In genomic region chr11:105836344-105836891, GRCm38 (mm10) we compare ENCODE assay signal across 22 mouse cellular contexts.
A peak's percentile ranks its signal among the peaks of the same experiment; 100 is the strongest.
DNase-seq lines count a peak whose midpoint lies in the region; ATAC-seq and TF ChIP-seq lines count a peak whose summit lies in the region.
"Had no signal": no experiment of that assay in that cellular context is flagged by ENCODE, and none has a peak within 500 bp of the region (broad histone marks: within the 10 kb centered on the region; RNA-seq: fewer than 3 reads in every experiment).

No protein-coding gene starts in this region.

- peak; percentile 47 for DNase-seq in forebrain, embryonic 14.5 days (ENCODE audit: low spot score)
- DNase-seq in forebrain, embryonic 11.5 days (ENCODE audit: low spot score), result no peak
- no peak for DNase-seq in heart, postnatal 0 days (ENCODE audit: low spot score)
- no peak for DNase-seq in heart, postnatal 25 days (ENCODE audit: low spot score)
- peak; percentile 51 for DNase-seq in c-Kit-positive CD71-positive TER-119-positive erythroid progenitor cells, embryonic 14.5 days (ENCODE audit: low spot score)
- DNase-seq in liver, embryonic 14.5 days (ENCODE audit: low read depth in 3 of 3, low spot score in 3 of 3), result peak; percentile 37 to 53 (median 43)
- DNase-seq in spleen, adult 18-20 months, result no peak
- DNase-seq: cerebellum, adult 18-20 months; gastrocnemius, postnatal 36 days; layer of hippocampus, postnatal 36 days; lung, embryonic 14.5 days; lung, postnatal 4 days; right cerebral cortex, postnatal 4 days had no signal

- H3K4me3 ChIP-seq in forebrain, embryonic 14.5 days (ENCODE audit: low read depth, low read length), result no peak overlapping the region
- no peak overlapping the region for H3K4me3 ChIP-seq in forebrain, embryonic 11.5 days (ENCODE audit: low read depth, low read length)
- no peak overlapping the region for H3K4me3 ChIP-seq in heart, postnatal 0 days (ENCODE audit: low read depth, low read length)
- no peak overlapping the region for H3K4me3 ChIP-seq in liver, embryonic 14.5 days (ENCODE audit: insufficient read depth in 1 of 2, low read depth in 2 of 2, low read length in 2 of 2)
- H3K4me3 ChIP-seq in neural tube, embryonic 15.5 days (replicated peaks), result no peak overlapping the region
- H3K4me3 ChIP-seq: embryonic facial prominence, embryonic 13.5 days; hindbrain, embryonic 12.5 days; midbrain, embryonic 12.5 days; myocyte had no signal

- H3K9me3 ChIP-seq in forebrain, embryonic 14.5 days (replicated peaks; ENCODE audit: control insufficient read depth, low read length), result no peaks in the 10 kb centered on the region
- no peaks in the 10 kb centered on the region for H3K9me3 ChIP-seq in forebrain, embryonic 11.5 days (ENCODE audit: control insufficient read depth, low read length)
- H3K9me3 ChIP-seq in heart, postnatal 0 days (replicated peaks; ENCODE audit: control insufficient read depth, low read length), result no peaks in the 10 kb centered on the region
- no peaks in the 10 kb centered on the region for H3K9me3 ChIP-seq in liver, embryonic 14.5 days (ENCODE audit: control insufficient read depth, low read length)
- H3K9me3 ChIP-seq in neural tube, embryonic 15.5 days (replicated peaks), result no peaks in the 10 kb centered on the region
- H3K9me3 ChIP-seq: embryonic facial prominence, embryonic 13.5 days; G1E; hindbrain, embryonic 12.5 days; midbrain, embryonic 12.5 days had no signal

- no peaks in the 10 kb centered on the region for H3K27me3 ChIP-seq in forebrain, embryonic 14.5 days (replicated peaks; ENCODE audit: control insufficient read depth, insufficient read depth, low read length)
- no peaks in the 10 kb centered on the region for H3K27me3 ChIP-seq in forebrain, embryonic 11.5 days (ENCODE audit: control insufficient read depth, insufficient read depth, low read length)
- no peaks in the 10 kb centered on the region for H3K27me3 ChIP-seq in heart, postnatal 0 days (ENCODE audit: control insufficient read depth, insufficient read depth, low read length)
- H3K27me3 ChIP-seq in liver, embryonic 14.5 days (ENCODE audit: control insufficient read depth, insufficient read depth, low read length), result no peaks in the 10 kb centered on the region
- H3K27me3 ChIP-seq in neural tube, embryonic 15.5 days (replicated peaks), result no peaks in the 10 kb centered on the region
- H3K27me3 ChIP-seq: embryonic facial prominence, embryonic 13.5 days; hindbrain, embryonic 12.5 days; midbrain, embryonic 12.5 days had no signal

- no peak for ATAC-seq in forebrain, embryonic 14.5 days
- ATAC-seq in forebrain, embryonic 11.5 days (replicated peaks; ENCODE audit: low FRiP score), result no peak
- ATAC-seq in heart, postnatal 0 days (ENCODE audit: insufficient read depth, low read depth), result no peak
- ATAC-seq in liver, embryonic 14.5 days (ENCODE audit: insufficient read depth), result peak; percentile 83
- ATAC-seq in neural tube, embryonic 15.5 days (ENCODE audit: low FRiP score), result no peak
- ATAC-seq: CD4-positive, CD25-positive, alpha-beta regulatory T cell, adult 4 months; inflammation-experienced regulatory T-cells, adult 6 months had no signal

- no peak overlapping the region for H3K4me2 ChIP-seq in forebrain, embryonic 14.5 days (ENCODE audit: low read length)
- no peak overlapping the region for H3K4me2 ChIP-seq in forebrain, embryonic 11.5 days (ENCODE audit: low read depth, low read length, severe bottlenecking)
- H3K4me2 ChIP-seq in heart, postnatal 0 days (ENCODE audit: low read depth, low read length), result no peak overlapping the region
- H3K4me2 ChIP-seq in liver, embryonic 14.5 days (ENCODE audit: low read depth), result peak overlapping the region; percentile 30
- no peak overlapping the region for H3K4me2 ChIP-seq in neural tube, embryonic 15.5 days
- H3K4me2 ChIP-seq: embryonic facial prominence, embryonic 13.5 days; heart, embryonic 11.5 days; hindbrain, embryonic 12.5 days; lung, embryonic 14.5 days; midbrain, embryonic 12.5 days had no signal

- no peak for TF ChIP-seq CTCF in heart, postnatal 0 days (IDR thresholded peaks at IDR 0.05; ENCODE audit: low read depth)
- no peak for TF ChIP-seq CTCF in liver, embryonic 14.5 days (IDR thresholded peaks at IDR 0.05; ENCODE audit: low read depth)

- intact Hi-C loops in heart, postnatal 25 days (cut with DNase I), result no loop called here

- no peak overlapping the region for H3K9ac ChIP-seq in forebrain, embryonic 14.5 days (ENCODE audit: low read length)
- no peak overlapping the region for H3K9ac ChIP-seq in forebrain, embryonic 11.5 days (ENCODE audit: low read length)
- no peak overlapping the region for H3K9ac ChIP-seq in heart, postnatal 0 days (replicated peaks; ENCODE audit: low read depth, low read length)
- no peak overlapping the region for H3K9ac ChIP-seq in liver, embryonic 14.5 days (replicated peaks)
- H3K9ac ChIP-seq in neural tube, embryonic 15.5 days (replicated peaks), result no peak overlapping the region
- H3K9ac ChIP-seq: embryonic facial prominence, embryonic 13.5 days; hindbrain, embryonic 12.5 days; lung, embryonic 14.5 days; midbrain, embryonic 12.5 days had no signal

- peaks cover 7% of the 10 kb centered on the region; the same call in 1 of the 2 replicates for H3K36me3 ChIP-seq in forebrain, embryonic 14.5 days (ENCODE audit: control insufficient read depth, insufficient read depth, low read length)
- H3K36me3 ChIP-seq in forebrain, embryonic 11.5 days (ENCODE audit: control insufficient read depth, insufficient read depth, low read length), result no peaks in the 10 kb centered on the region; the same call in 1 of the 2 replicates
- H3K36me3 ChIP-seq in heart, postnatal 0 days (replicated peaks; ENCODE audit: control insufficient read depth, insufficient read depth, low read length), result peaks cover 8% of the 10 kb centered on the region
- H3K36me3 ChIP-seq in liver, embryonic 14.5 days (replicated peaks; ENCODE audit: control insufficient read depth, insufficient read depth, low read depth), result no peaks in the 10 kb centered on the region
- H3K36me3 ChIP-seq in neural tube, embryonic 15.5 days, result peaks cover 22% of the 10 kb centered on the region
- H3K36me3 ChIP-seq: G1E; hindbrain, embryonic 12.5 days; midbrain, embryonic 12.5 days had no signal

- H3K4me1 ChIP-seq in forebrain, embryonic 14.5 days (ENCODE audit: control insufficient read depth, insufficient read depth, low read length), result no peaks in the 10 kb centered on the region
- no peaks in the 10 kb centered on the region for H3K4me1 ChIP-seq in forebrain, embryonic 11.5 days (replicated peaks; ENCODE audit: control insufficient read depth, insufficient read depth, low read length)
- H3K4me1 ChIP-seq in heart, postnatal 0 days (ENCODE audit: control insufficient read depth, insufficient read depth), result no peaks in the 10 kb centered on the region
- H3K4me1 ChIP-seq in liver, embryonic 14.5 days (replicated peaks; ENCODE audit: control insufficient read depth in 2 of 2, insufficient read depth in 2 of 2, low read length in 1 of 2), result peaks cover 17 to 18% of the 10 kb centered on the region in 2 experiments; a peak in 3 of 4 replicates
- H3K4me1 ChIP-seq in neural tube, embryonic 15.5 days, result no peaks in the 10 kb centered on the region
- H3K4me1 ChIP-seq: embryonic facial prominence, embryonic 13.5 days; hindbrain, embryonic 12.5 days; midbrain, embryonic 12.5 days had no signal

- no peak overlapping the region for H3K27ac ChIP-seq in forebrain, embryonic 14.5 days (ENCODE audit: low read depth, low read length)
- no peak overlapping the region for H3K27ac ChIP-seq in forebrain, embryonic 11.5 days (ENCODE audit: low read depth, low read length)
- peak overlapping the region; percentile 30; the same call in 1 of the 2 replicates for H3K27ac ChIP-seq in heart, postnatal 0 days (ENCODE audit: low read depth)
- peak overlapping the region; percentile 18 for H3K27ac ChIP-seq in liver, embryonic 14.5 days
- no peak overlapping the region for H3K27ac ChIP-seq in neural tube, embryonic 15.5 days (replicated peaks)
- H3K27ac ChIP-seq: embryonic facial prominence, embryonic 13.5 days; hindbrain, embryonic 12.5 days; midbrain, embryonic 12.5 days had no signal

- 85% methylated on average over 6 of the region's 6 CpGs for whole genome bisulfite sequencing in forebrain, embryonic 14.5 days
- 92% methylated on average over 6 of the region's 6 CpGs for WGBS in forebrain, embryonic 11.5 days
- WGBS in heart, postnatal 0 days, result 35% methylated on average over 6 of the region's 6 CpGs
- 16% methylated on average over 6 of the region's 6 CpGs for WGBS in liver, embryonic 14.5 days (ENCODE audit: insufficient replicate concordance)
- WGBS in neural tube, embryonic 15.5 days, result 89% methylated on average over 6 of the region's 6 CpGs

- no peak for TF ChIP-seq EP300 in heart, postnatal 0 days (IDR thresholded peaks at IDR 0.05; ENCODE audit: low read depth)
- TF ChIP-seq EP300 in liver, embryonic 14.5 days (IDR thresholded peaks at IDR 0.05; ENCODE audit: low read depth), result peak; percentile 77

Comparison
In these comparisons a context has a peak if more than half of its experiments do, and no peak if none do; other contexts are left out.
1. DNase-seq: peak in forebrain, embryonic 14.5 days (single experiment), c-Kit-positive CD71-positive TER-119-positive erythroid progenitor cells, embryonic 14.5 days (single experiment) and liver, embryonic 14.5 days (3 of 3); none in forebrain, embryonic 11.5 days (single experiment), heart, postnatal 0 days (single experiment), heart, postnatal 25 days (single experiment) and spleen, adult 18-20 months (0 of 2).
2. H3K27ac ChIP-seq: peak in heart, postnatal 0 days (single experiment) and liver, embryonic 14.5 days (single experiment); none in forebrain, embryonic 14.5 days (single experiment), forebrain, embryonic 11.5 days (single experiment) and neural tube, embryonic 15.5 days (single experiment).